Mouse (Mus musculus) bone marrow macrophage, adult 2 months (primary cell): ENCODE data around the gene Dimt1.

Experiments
- CTCF ChIP-seq: IDR thresholded peaks from 2 replicates; pipeline ENCODE4 v1.5.1; 2012; ENCODE audit warnings: low read depth, mild to moderate bottlenecking, low read length, moderate library complexity
- POLR2A ChIP-seq: IDR thresholded peaks from 2 replicates; pipeline ENCODE4 v1.6.1; 2012; ENCODE audit warnings: mild to moderate bottlenecking, low read depth, low read length, borderline replicate concordance

GRCm38 (mm10) chr13:106935871-106936255 is 11.1 kb upstream of the Dimt1 start:
- TF ChIP-seq CTCF (no peak), POLR2A (no peak)
